Mouse (Mus musculus): ENCODE measurements at regions not wholly inside any gene's neighbourhood (a gene's known extent, or its start where the extent isn't known, plus 50 kb on each side); places are given as distances from the start of the nearest gene placed in this dataset.
"Not testable (repeated sequence)": the region's sequence is repeated elsewhere in the genome, so short reads cannot be mapped to it uniquely, and the experiment has no call there.

DNA sequence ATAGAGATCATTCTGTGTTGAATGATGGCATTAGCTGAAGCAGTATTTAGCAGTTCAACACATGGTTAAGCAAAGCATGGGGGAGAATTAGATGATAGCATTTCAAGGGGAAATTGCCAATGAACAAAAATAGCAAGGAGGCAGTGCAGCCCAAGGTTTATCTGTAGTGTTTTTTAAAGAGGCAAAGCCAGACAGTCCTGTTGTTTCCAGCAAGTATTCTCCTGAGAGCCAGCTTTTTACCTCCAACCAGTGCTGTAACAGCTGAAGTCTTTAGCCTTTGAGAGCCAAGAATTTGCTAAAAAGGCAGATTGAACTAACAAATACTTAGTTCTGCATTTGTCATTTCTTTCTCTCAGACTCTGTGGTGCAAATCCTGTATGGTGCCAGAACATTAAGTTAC is 305.1 kb upstream of the Arx start:
- DNase-seq (ENCODE audit: low spot score in 2 of 2): no peak

GRCm38 (mm10) chrX:93002236-93002976 is 283.8 kb upstream of the Arx start:
- DNase-seq (ENCODE audit: low spot score in 2 of 2): no peak

GRCm38 (mm10) chrX:93006681-93007080 is 279.6 kb upstream of the Arx start:
- no peak for DNase-seq (ENCODE audit: low spot score in 2 of 2)

- DNase-seq (ENCODE audit: low spot score in 2 of 2): no peak
Observed at GRCm38 (mm10) chrX:93011578-93011977, 274.7 kb upstream of the Arx start.

DNA sequence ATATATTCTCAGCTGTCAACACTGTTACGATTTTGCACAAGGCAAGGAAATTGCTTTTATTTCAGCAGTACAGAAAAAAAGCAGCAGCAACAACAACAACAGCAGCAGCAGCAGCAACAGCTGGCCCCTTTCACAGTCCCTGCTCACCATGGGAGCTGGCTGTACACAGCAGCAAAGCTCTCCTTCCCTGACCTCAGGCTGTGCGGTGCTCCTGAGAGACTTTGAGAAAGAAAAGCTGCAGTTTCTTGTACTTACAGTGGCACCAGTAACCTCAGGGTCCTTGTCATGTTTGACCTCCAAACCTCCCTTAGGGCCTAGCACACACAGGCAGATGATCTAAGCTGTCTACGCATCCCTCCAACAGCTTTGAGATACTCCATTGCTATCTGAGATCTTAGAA is 269.9 kb upstream of the Arx start:
- DNase-seq (ENCODE audit: low spot score in 2 of 2): no peak

DNA sequence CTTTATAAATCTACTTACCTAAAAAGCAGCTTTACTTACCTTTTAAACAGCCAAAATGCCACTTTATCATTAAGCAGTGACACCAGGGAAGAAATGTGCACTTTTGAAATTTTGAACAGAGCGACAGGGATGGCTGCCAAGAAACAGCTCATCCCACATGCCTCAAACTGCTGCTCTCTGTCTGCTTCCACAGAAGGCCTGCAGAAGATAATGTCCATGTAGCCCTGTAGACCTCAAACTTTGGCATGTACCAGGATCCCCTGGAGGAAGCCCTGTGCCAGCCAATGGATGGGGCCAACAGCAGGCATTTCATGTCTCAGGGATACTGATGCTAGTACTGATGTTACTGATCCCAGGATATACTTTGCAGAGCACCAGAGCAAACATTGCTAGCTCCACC is 245.1 kb upstream of the Arx start:
- no peak for DNase-seq (ENCODE audit: low spot score in 2 of 2)

DNA sequence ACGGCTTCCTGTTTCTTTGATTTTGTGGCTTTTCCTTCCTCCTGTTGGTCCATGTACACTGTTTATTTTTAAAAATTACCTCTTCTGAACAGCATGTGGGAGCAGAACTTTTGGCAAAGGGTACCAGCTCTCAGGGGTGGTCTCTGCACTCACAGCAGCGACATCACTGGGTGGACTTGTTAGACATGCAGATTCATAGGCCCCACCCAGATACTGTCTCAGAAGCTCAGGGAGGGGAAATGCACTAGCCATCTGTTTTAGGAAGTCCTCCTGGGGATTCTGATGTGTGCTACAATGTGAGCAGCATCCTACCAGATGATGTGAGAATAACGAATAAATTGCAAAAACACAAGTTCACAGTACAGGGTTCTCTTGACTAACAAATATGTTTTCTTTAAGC is 243.5 kb upstream of the Arx start:
- no peak for DNase-seq (ENCODE audit: low spot score in 2 of 2)

DNA sequence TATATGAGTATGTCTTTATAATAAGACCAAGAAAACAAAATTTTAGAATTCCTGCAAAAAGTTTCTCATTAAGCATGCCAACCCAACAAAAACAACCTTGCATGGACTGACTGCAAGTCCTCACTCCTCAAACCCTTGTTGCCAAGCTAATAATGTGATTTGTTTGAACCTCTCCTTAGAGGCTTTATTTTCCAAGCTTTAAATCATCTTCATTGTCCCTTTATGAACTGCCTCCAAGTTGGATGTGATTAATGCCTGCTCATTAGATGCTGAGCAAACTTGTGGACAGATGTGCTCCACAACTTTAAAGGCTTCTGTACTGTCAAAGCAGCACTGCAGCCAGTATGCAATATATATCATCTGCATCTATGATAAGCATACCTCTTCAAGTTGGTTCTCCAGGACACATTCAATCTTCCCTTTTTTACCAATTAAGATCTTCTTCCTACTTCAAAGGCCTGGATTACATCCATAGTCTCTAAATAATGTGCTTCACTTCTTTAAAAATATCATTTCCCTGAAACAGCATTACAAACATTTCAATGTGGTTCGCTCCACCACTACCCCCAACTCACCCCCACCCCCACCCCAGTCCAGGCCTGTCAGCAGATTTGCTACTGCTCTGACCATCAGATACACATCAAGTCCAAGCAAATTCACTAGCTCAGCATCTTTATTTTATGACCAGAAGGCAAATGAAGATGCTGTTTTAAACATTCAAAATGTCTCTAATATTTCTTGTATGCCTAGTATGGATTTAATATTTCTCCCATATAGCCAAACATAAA is 237.1 kb upstream of the Arx start:
- no peak for DNase-seq (ENCODE audit: low spot score in 2 of 2)

- DNase-seq (ENCODE audit: low spot score in 2 of 2): no peak
Observed at GRCm38 (mm10) chrX:93049755-93050143, 236.5 kb upstream of the Arx start.

DNA sequence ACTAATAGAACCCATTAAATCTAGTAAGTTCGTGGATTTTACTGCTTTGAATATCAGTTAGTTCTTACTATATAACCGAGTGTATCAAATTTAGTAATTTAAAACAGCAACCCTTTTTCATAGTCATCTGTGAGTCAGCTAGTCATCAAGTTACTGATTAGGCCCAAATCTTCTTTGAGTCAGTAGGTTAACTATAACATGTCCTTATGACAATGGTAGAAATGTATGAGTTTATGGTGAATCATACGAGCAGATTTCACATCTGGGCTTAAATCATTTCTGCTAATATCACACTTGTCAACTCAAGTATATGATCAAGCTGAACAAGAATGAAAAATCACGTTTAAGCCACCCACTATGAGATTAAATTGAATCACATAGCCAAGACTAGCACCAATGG is 226.7 kb upstream of the Arx start:
- DNase-seq (ENCODE audit: low spot score in 2 of 2): no peak

GRCm38 (mm10) chrX:93068884-93069283 is 217.4 kb upstream of the Arx start:
- DNase-seq (ENCODE audit: low spot score in 2 of 2): no peak

- DNase-seq (ENCODE audit: low spot score in 2 of 2): peak; percentile 2 to 32
Observed at GRCm38 (mm10) chrX:93069569-93070289, 216.5 kb upstream of the Arx start.

DNA sequence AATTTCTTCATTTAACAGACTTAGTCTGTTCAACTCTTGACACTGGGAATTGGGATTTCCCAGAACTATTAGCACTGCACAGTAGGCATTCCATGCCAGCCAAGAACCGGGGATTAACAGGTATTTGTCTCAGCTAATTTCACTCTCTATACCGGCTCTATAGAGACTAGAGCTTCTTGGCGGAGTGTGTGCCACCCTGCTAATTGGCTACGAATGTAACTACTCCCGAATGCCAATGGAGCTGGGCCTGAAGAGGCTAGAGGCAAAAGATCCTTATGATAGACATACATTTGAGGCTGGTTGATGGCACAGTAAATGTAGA is 216.0 kb upstream of the Arx start:
- no peak for DNase-seq (ENCODE audit: low spot score in 2 of 2)

- no peak for DNase-seq (ENCODE audit: low spot score in 2 of 2)
Observed at GRCm38 (mm10) chrX:93088976-93089375, 197.3 kb upstream of the Arx start.

GRCm38 (mm10) chrX:93097551-93097950 is 188.7 kb upstream of the Arx start:
- DNase-seq (ENCODE audit: low spot score in 2 of 2): no peak

DNA sequence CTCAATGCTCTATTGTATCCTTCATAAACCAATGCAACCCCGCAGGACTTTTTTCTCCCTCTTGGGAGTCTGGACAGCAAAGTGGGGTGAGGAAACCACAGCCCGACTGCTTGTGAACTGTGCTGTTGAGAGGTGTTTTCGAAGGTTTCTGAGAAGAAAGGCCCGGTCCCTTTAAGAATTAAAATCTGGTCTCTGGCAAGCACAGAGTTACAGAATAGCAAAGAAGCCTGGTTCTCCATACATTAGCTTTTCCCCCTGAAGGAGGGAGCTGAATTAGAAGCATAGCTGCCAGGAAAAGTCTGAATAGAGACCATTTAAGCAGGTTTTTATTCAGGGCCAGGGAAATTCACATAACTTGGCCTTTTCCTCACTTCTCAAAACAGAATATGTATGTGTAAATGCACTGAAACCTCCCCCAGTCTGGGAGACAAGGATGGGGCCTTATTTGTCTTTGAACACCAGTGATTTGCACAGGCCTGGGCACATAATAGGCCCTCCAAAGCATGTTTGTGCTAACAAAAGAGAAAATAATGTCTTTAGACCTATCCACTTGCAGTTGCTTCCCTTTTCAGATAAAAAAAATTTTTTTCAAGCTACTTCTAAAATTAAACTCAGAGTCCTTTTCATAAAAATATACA is 178.2 kb upstream of the Arx start:
- no peak for DNase-seq (ENCODE audit: low spot score in 2 of 2)

- not testable (repeated sequence) for DNase-seq (ENCODE audit: low spot score in 2 of 2)
Observed at GRCm38 (mm10) chrX:93154367-93154766, 131.9 kb upstream of the Arx start.

DNA sequence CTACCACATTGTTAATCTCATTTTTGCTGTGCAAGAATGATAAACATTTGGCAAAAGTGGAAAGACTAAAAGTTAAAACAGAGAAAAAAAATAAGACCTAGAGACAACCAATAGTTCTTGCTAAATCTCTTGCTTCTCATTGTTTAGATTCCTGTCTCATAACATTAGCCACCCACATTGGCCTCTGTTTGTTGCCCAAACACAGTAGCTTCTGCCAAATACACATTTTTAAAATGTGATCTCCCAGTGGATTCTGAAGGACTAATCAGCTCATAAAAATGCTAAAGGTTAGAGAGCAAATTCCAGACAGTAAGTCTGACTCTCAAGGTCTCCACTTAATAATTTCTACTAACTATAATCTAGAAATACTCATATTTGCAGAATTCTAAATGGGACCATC is 127.1 kb upstream of the Arx start:
- DNase-seq (ENCODE audit: low spot score in 2 of 2): no peak

GRCm38 (mm10) chrX:93160956-93161355 is 125.3 kb upstream of the Arx start:
- no peak for DNase-seq (ENCODE audit: low spot score in 2 of 2)
